In the genomic region with DNA sequence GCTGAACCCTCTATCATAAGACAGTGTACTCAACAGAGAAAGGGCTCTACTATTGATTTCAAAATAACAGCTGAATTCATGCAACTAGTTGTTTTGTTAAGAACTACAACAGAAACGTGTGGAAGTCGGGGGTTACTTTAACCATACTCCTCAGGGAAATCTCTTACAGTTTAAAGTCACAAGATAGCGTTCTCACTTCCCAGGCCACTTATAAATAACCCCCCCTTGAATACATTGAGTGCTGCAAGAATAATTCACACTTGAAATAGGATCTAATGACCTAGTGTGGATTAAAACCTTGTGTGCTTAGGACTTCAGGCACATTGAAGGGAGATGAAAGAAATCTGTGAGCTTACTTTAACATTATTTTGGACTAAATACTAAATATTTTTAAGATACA, we compare ENCODE assay signal across 22 mouse cellular contexts.
DNase-seq lines count a peak whose midpoint lies in the region; TF ChIP-seq lines count a peak whose summit lies in the region.
"Had no signal": no experiment of that assay in that cellular context is flagged by ENCODE, and none has a peak within 500 bp of the region (broad histone marks: within the 10 kb centered on the region; RNA-seq: fewer than 3 reads in every experiment).

No protein-coding gene starts in this region.

- in situ Hi-C loops in CH12.LX (cut with MboI; ENCODE audit: low pct_ligation_motif_present, low pct_unique_long_range_greater_than_20kb, low sequenced_read_pairs), result loop anchor here (10.0 to 25.0 kb wide), 2 partner anchors 46 to 403 kb away; no protein-coding TSS in a partner anchor

- 28% methylated on average over 3 of the region's 3 CpGs for WGBS in spleen, adult 2 months
- 59% methylated on average over 3 of the region's 3 CpGs for WGBS in macrophage (ENCODE audit: missing documents)

- H3K9ac ChIP-seq in CH12.LX (ENCODE audit: insufficient read depth, low read depth), result no peak overlapping the region
- H3K9ac ChIP-seq: embryonic facial prominence, embryonic 13.5 days; embryonic facial prominence, embryonic 15.5 days; forebrain, embryonic 12.5 days had no signal

- no peaks in the 10 kb centered on the region for H3K9me3 ChIP-seq in CH12.LX (replicated peaks; ENCODE audit: low read length)
- H3K9me3 ChIP-seq: embryonic facial prominence, embryonic 13.5 days; embryonic facial prominence, embryonic 15.5 days; forebrain, embryonic 10.5 days; forebrain, embryonic 12.5 days had no signal

- TF ChIP-seq EP300 in CH12.LX (IDR thresholded peaks at IDR 0.05; ENCODE audit: low read length), result no peak

- H3K27ac ChIP-seq in spleen, adult 2 months (ENCODE audit: insufficient read depth, low read length), result peak overlapping the region; percentile 1; the same call in 1 of the 2 replicates
- H3K27ac ChIP-seq in CH12.LX (ENCODE audit: insufficient read depth, low read depth), result no peak overlapping the region; the same call in 1 of the 2 replicates
- H3K27ac ChIP-seq in macrophage, result peak overlapping the region; percentile 33
- H3K27ac ChIP-seq: embryonic facial prominence, embryonic 13.5 days; embryonic facial prominence, embryonic 15.5 days; forebrain, embryonic 10.5 days; forebrain, embryonic 12.5 days had no signal

- H3K4me2 ChIP-seq in CH12.LX (ENCODE audit: insufficient read depth, low read depth, poor library complexity, severe bottlenecking), result no peak overlapping the region
- H3K4me2 ChIP-seq: embryonic facial prominence, embryonic 13.5 days; embryonic facial prominence, embryonic 15.5 days; forebrain, embryonic 12.5 days had no signal

- dilution Hi-C loops in CH12.LX (cut with MboI; ENCODE audit: extremely low pct_ligation_motif_present, extremely low pct_unique_long_range_greater_than_20kb, low sequenced_read_pairs), result no loop called here

- peaks cover 26% of the 10 kb centered on the region for H3K4me1 ChIP-seq in spleen, adult 2 months (ENCODE audit: control insufficient read depth, insufficient read depth, insufficient read length)
- peaks cover 29 to 66% of the 10 kb centered on the region in 2 experiments for H3K4me1 ChIP-seq in CH12.LX (ENCODE audit: control insufficient read depth in 1 of 2, insufficient read depth in 2 of 2)

- H3K79me2 ChIP-seq in CH12.LX (replicated peaks; ENCODE audit: control insufficient read depth, extremely low read depth, insufficient read depth, poor library complexity, severe bottlenecking) (no peaks in the 10 kb centered on the region), macrophage (ENCODE audit: inconsistent target) (no peaks in the 10 kb centered on the region)

- TF ChIP-seq RAD21 in CH12.LX (IDR thresholded peaks at IDR 0.05; ENCODE audit: low read depth, low read length), result no peak

- no peak overlapping the region for H3K4me3 ChIP-seq in spleen, adult 2 months (ENCODE audit: extremely low read depth, insufficient read depth, insufficient read length)
- H3K4me3 ChIP-seq in CH12.LX (replicated peaks in 1 of 3; ENCODE audit: low read depth in 2 of 3, low read length in 2 of 3, poor library complexity in 1 of 3), result no peak overlapping the region
- no peak overlapping the region for H3K4me3 ChIP-seq in macrophage (ENCODE audit: inconsistent target)
- H3K4me3 ChIP-seq: embryonic facial prominence, embryonic 13.5 days; embryonic facial prominence, embryonic 15.5 days; erythroblast, embryonic 14.5 days; forebrain, embryonic 10.5 days; forebrain, embryonic 12.5 days had no signal

- TF ChIP-seq POLR2A in spleen, adult 2 months (IDR thresholded peaks at IDR 0.05; ENCODE audit: low read depth, low read length), result no peak
- TF ChIP-seq POLR2A in CH12.LX (IDR thresholded peaks at IDR 0.05; ENCODE audit: low read depth, low read length), result no peak

- no peaks in the 10 kb centered on the region for H3K27me3 ChIP-seq in spleen, adult 2 months (ENCODE audit: control insufficient read depth, insufficient read depth, low read length)
- no peaks in the 10 kb centered on the region for H3K27me3 ChIP-seq in CH12.LX (replicated peaks)
- H3K27me3 ChIP-seq: embryonic facial prominence, embryonic 13.5 days; embryonic facial prominence, embryonic 15.5 days; forebrain, embryonic 12.5 days had no signal

- no peaks in the 10 kb centered on the region for H3K36me3 ChIP-seq in spleen, adult 2 months (ENCODE audit: control insufficient read depth, insufficient read depth, low read length)
- H3K36me3 ChIP-seq in CH12.LX (replicated peaks in 1 of 2; ENCODE audit: control insufficient read depth in 1 of 2, insufficient read depth in 1 of 2, low read length in 1 of 2) (no peaks in the 10 kb centered on the region), macrophage (ENCODE audit: inconsistent target) (no peaks in the 10 kb centered on the region)
- H3K36me3 ChIP-seq: embryonic facial prominence, embryonic 13.5 days; embryonic facial prominence, embryonic 15.5 days; forebrain, embryonic 10.5 days; forebrain, embryonic 12.5 days had no signal

- no peak for DNase-seq in spleen, adult 2 months (ENCODE audit: low read depth in 1 of 2, low spot score in 2 of 2)
- DNase-seq in spleen, adult 18-20 months, result no peak
- no peak for DNase-seq in CH12.LX (ENCODE audit: extremely low read depth)
- DNase-seq in adrenal gland, postnatal 36 days, result no peak
- DNase-seq in thymus, postnatal 25 days, result no peak
- no peak for DNase-seq in frontal cortex, postnatal 36 days (ENCODE audit: low spot score in 2 of 2)
- DNase-seq: adrenal gland, adult 2 months; adrenal gland, postnatal 10 days; adrenal gland, postnatal 25 days; cerebellum, adult 11 months; cerebellum, adult 18-20 months; cerebellum, adult 8-10 months; cerebellum, adult 9-11 months; cerebellum, postnatal 14 days; cerebellum, postnatal 36 days; embryo, embryonic 11 days had no signal

- no peak for TF ChIP-seq CTCF in spleen, adult 2 months (IDR thresholded peaks at IDR 0.05; ENCODE audit: extremely low read depth, insufficient read depth, insufficient read length, insufficient replicate concordance)
- no peak for TF ChIP-seq CTCF in CH12.LX (conservative IDR thresholded peaks at IDR 0.05 in 1 of 2, IDR thresholded peaks at IDR 0.05 in 1 of 2; ENCODE audit: low read depth in 2 of 2, low read length in 2 of 2)

TF ChIP-seq in CH12.LX, 34 proteins besides CTCF, POLR2A, EP300 and RAD21:
- 0 out of 2 replicates have a peak, but pooled peaks have one; percentile 13 for TF ChIP-seq BHLHE40 (IDR thresholded peaks at IDR 0.05; ENCODE audit: low read depth, low read length)
- no peak for TF ChIP-seq MYC (IDR thresholded peaks at IDR 0.05; ENCODE audit: low read depth, low read length)
